Mouse (Mus musculus) CH12.LX (cell line): Measurements from ENCODE around the gene Pald1. TPM values are rescaled to one million over a fixed set of nuclear protein-coding genes. Genes with fewer than 3 reads are reported as not detected.

Source experiments
- DNase-seq: peaks from one replicate; pipeline ENCODE4 v3.0.0-alpha.2; 2013; ENCODE audit errors: extremely low read depth
- H3K27ac ChIP-seq: 2 replicates; pipeline ENCODE4 v1.5.1; 2012; ENCODE audit warnings: low read depth, mild to moderate bottlenecking, control low read depth, moderate library complexity; ENCODE audit not compliant: insufficient read depth
- H3K27me3 ChIP-seq: replicated peaks from 2 replicates; pipeline ENCODE3; 2012; ENCODE audit warnings: inconsistent platforms
- H3K36me3 ChIP-seq, 2 experiments: replicated peaks in 1 of 2; 2 replicates each; pipeline versions ENCODE3 to v1.6.1; 2012; ENCODE audit warnings: inconsistent platforms in 1 of 2, low read length in 1 of 2, mild to moderate bottlenecking in 1 of 2, mixed read lengths in 1 of 2, moderate library complexity in 1 of 2; ENCODE audit not compliant: control insufficient read depth in 1 of 2, insufficient read depth in 1 of 2
- H3K4me1 ChIP-seq, 2 experiments: 2 replicates each; pipeline ENCODE4 v1.6.1; 2012; ENCODE audit warnings: inconsistent platforms in 1 of 2, moderate library complexity in 1 of 2; ENCODE audit not compliant: insufficient read depth in 2 of 2, control insufficient read depth in 1 of 2
- H3K4me2 ChIP-seq: 2 replicates; pipeline ENCODE4 v1.6.1; 2012; ENCODE audit warnings: low read depth, mild to moderate bottlenecking, control low read depth; ENCODE audit not compliant: poor library complexity, insufficient read depth, severe bottlenecking
- H3K4me3 ChIP-seq, 3 experiments: fragments of 150-350 bp in 1 of 3; sonication (generic) in 1 of 3; replicated peaks in 1 of 3; 2 replicates each; pipeline versions ENCODE3 to v1.5.1; 2011 to 2012; ENCODE audit warnings: low read depth in 2 of 3, low read length in 2 of 3, mild to moderate bottlenecking in 2 of 3, moderate library complexity in 2 of 3, control low read depth in 1 of 3, improper control_type of control experiment in 1 of 3, inconsistent platforms in 1 of 3, mixed read lengths in 1 of 3; ENCODE audit not compliant: poor library complexity in 1 of 3
- H3K79me2 ChIP-seq: replicated peaks from 2 replicates; pipeline ENCODE4 v1.6.1; 2012; ENCODE audit warnings: mild to moderate bottlenecking, moderate library complexity; ENCODE audit not compliant: control insufficient read depth, poor library complexity, insufficient read depth, severe bottlenecking; ENCODE audit errors: extremely low read depth
- H3K9ac ChIP-seq: 2 replicates; pipeline ENCODE4 v1.6.1; 2012; ENCODE audit warnings: low read depth, mild to moderate bottlenecking, control low read depth, moderate library complexity; ENCODE audit not compliant: insufficient read depth
- H3K9me3 ChIP-seq: replicated peaks from 2 replicates; pipeline ENCODE3; 2012; ENCODE audit warnings: low read length, inconsistent platforms, mixed read lengths
- CTCF ChIP-seq, 2 experiments: IDR thresholded peaks in 1 of 2; conservative IDR thresholded peaks in 1 of 2; 2 replicates each; pipeline ENCODE4 v1.5.1; 2011 to 2012; ENCODE audit warnings: low read depth in 2 of 2, low read length in 2 of 2, improper control_type of control experiment in 1 of 2, inconsistent platforms in 1 of 2, mild to moderate bottlenecking in 1 of 2, moderate library complexity in 1 of 2
- E2F4 ChIP-seq: IDR thresholded peaks from 2 replicates; pipeline ENCODE4 v1.6.1; 2011; ENCODE audit warnings: low read depth, low read length, improper control_type of control experiment; ENCODE audit not compliant: insufficient replicate concordance
- EP300 ChIP-seq: IDR thresholded peaks from 2 replicates; pipeline ENCODE4 v1.6.1; 2011; ENCODE audit warnings: low read length, improper control_type of control experiment
- HCFC1 ChIP-seq: IDR thresholded peaks from 2 replicates; pipeline ENCODE4 v1.6.1; 2012; ENCODE audit warnings: low read depth, mild to moderate bottlenecking, inconsistent platforms, low read length, improper control_type of control experiment
- JUN ChIP-seq: IDR thresholded peaks from 2 replicates; pipeline ENCODE4 v1.6.1; 2011; ENCODE audit warnings: low read depth, mild to moderate bottlenecking, low read length, improper control_type of control experiment, moderate library complexity; ENCODE audit not compliant: insufficient read depth
- KAT2A ChIP-seq: IDR thresholded peaks from 2 replicates; pipeline ENCODE4 v1.6.1; 2012; ENCODE audit warnings: low read length, improper control_type of control experiment, inconsistent platforms; ENCODE audit not compliant: insufficient replicate concordance
- MAX ChIP-seq: IDR thresholded peaks from 2 replicates; pipeline ENCODE4 v1.6.1; 2011; ENCODE audit warnings: low read length, improper control_type of control experiment
- MEF2A ChIP-seq: IDR thresholded peaks from 2 replicates; pipeline ENCODE4 v1.6.1; 2014; ENCODE audit warnings: low read depth, mild to moderate bottlenecking, inconsistent platforms, low read length, improper control_type of control experiment, borderline replicate concordance
- MXI1 ChIP-seq: IDR thresholded peaks from 2 replicates; pipeline ENCODE4 v1.6.1; 2011; ENCODE audit warnings: mild to moderate bottlenecking, low read depth, low read length, improper control_type of control experiment
- MYC ChIP-seq: IDR thresholded peaks from 2 replicates; pipeline ENCODE4 v1.6.1; 2011; ENCODE audit warnings: low read depth, mild to moderate bottlenecking, improper control_type of control experiment, low read length
- NELFE ChIP-seq: IDR thresholded peaks from 2 replicates; pipeline ENCODE4 v1.6.1; 2011; ENCODE audit warnings: low read depth, low read length, improper control_type of control experiment
- NRF1 ChIP-seq: IDR thresholded peaks from 2 replicates; pipeline ENCODE4 v1.6.1; 2014; ENCODE audit warnings: low read depth, mild to moderate bottlenecking, inconsistent platforms, low read length, improper control_type of control experiment, moderate library complexity
- PAX5 ChIP-seq: IDR thresholded peaks from 2 replicates; pipeline ENCODE4 v1.6.1; 2012; ENCODE audit warnings: low read length, inconsistent platforms, mixed read lengths
- POLR2A ChIP-seq: IDR thresholded peaks from 2 replicates; pipeline ENCODE4 v1.6.1; 2011; ENCODE audit warnings: low read depth, mild to moderate bottlenecking, improper control_type of control experiment, low read length
- RAD21 ChIP-seq: IDR thresholded peaks from 2 replicates; pipeline ENCODE4 v1.6.1; 2011; ENCODE audit warnings: low read depth, mild to moderate bottlenecking, low read length, improper control_type of control experiment, moderate library complexity
- RCOR1 ChIP-seq: conservative IDR thresholded peaks from 2 replicates; pipeline ENCODE4 v1.6.1; 2012; ENCODE audit warnings: low read depth, mild to moderate bottlenecking, inconsistent platforms, low read length, improper control_type of control experiment
- SMC3 ChIP-seq: IDR thresholded peaks from 2 replicates; pipeline ENCODE4 v1.6.1; 2011; ENCODE audit warnings: low read depth, low read length, improper control_type of control experiment
- TBP ChIP-seq: conservative IDR thresholded peaks from 2 replicates; pipeline ENCODE4 v1.6.1; 2011; ENCODE audit warnings: low read depth, low read length, improper control_type of control experiment
- TCF12 ChIP-seq: IDR thresholded peaks from 2 replicates; pipeline ENCODE4 v1.6.1; 2014; ENCODE audit warnings: low read depth, mild to moderate bottlenecking, inconsistent platforms, low read length, improper control_type of control experiment
- UBTF ChIP-seq: IDR thresholded peaks from 2 replicates; pipeline ENCODE4 v1.6.1; 2012; ENCODE audit warnings: low read depth, mild to moderate bottlenecking, inconsistent platforms, low read length, improper control_type of control experiment, moderate library complexity
- USF1 ChIP-seq: IDR thresholded peaks from 2 replicates; pipeline ENCODE4 v1.6.1; 2014; ENCODE audit warnings: low read depth, mild to moderate bottlenecking, inconsistent platforms, low read length, improper control_type of control experiment
- ZC3H11A ChIP-seq: IDR thresholded peaks from 2 replicates; pipeline ENCODE4 v1.6.1; 2012; ENCODE audit warnings: low read depth, mild to moderate bottlenecking, inconsistent platforms, low read length, improper control_type of control experiment
- dilution Hi-C: fragments of 300-500 bp; cut with MboI; formaldehyde crosslinking; loops from 2 replicates; pipeline ENCODE4 v1.14.3; 2020; ENCODE audit warnings: low sequenced_read_pairs; ENCODE audit not compliant: extremely low pct_unique_long_range_greater_than_20kb, extremely low pct_ligation_motif_present
- in situ Hi-C: fragments of 300-500 bp; cut with MboI; formaldehyde crosslinking; loops from 3 replicates; pipeline ENCODE4 v1.14.3; 2019; ENCODE audit warnings: low sequenced_read_pairs, low pct_ligation_motif_present, low pct_unique_long_range_greater_than_20kb, mixed read lengths
- polyA plus RNA-seq: library from polyadenylated mRNA; unstranded; fragments of >175 nt; gene quantifications from 2 replicates; pipeline ENCODE4 v1.2.1, GENCODE M21; 2012; ENCODE audit warnings: low read depth; ENCODE audit not compliant: insufficient read length
- total RNA-seq, 2 experiments: library from RNA; depleted of rRNA; stranded (reverse); fragments of 300-350 nt in 1 of 2; fragments of >200 nt in 1 of 2; gene quantifications; 2 replicates each; pipeline ENCODE4 v1.2.3; 2012 to 2014

Pald1 gene
- total and polyA plus RNA-seq, 3 experiments, result 1.5 to 2.0 (median 1.5) TPM

DNA sequence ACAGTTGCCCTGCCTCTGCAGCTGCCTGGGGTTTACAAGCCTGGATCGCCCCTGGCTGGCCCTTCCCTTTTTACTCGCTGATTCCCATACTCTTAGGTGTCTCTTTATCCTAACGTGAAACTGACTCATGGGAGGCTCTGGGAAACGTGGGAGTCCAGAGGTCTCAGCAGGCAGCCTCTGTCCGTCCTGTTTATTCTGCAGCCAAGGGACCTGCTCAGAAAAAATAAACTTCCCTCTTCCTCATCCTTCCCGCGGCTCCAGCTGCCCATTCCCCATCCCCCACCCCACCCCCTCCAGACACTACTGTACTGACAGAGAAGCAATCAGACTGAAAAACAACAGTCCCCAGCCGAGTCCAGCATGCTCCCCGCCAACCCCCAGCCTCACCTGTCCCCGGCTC is 37.0 kb downstream of the Pald1 start:
- H3K79me2 ChIP-seq, result no peaks in the 10 kb centered on the region
- H3K4me3 ChIP-seq, result no peak overlapping the region
- DNase-seq, result no peak
- dilution Hi-C loops (no loop called here), in situ Hi-C loops (loop anchor here (25.0 kb wide), 1 partner anchor 316 kb away; no protein-coding TSS in a partner anchor)
- no peaks in the 10 kb centered on the region for H3K27me3 ChIP-seq
- H3K4me2 ChIP-seq, result no peak overlapping the region
- H3K27ac ChIP-seq, result no peak overlapping the region
- peaks cover 7% of the 10 kb centered on the region for H3K9me3 ChIP-seq
- H3K36me3 ChIP-seq, result peaks cover 0 to 11% of the 10 kb centered on the region in 2 experiments
- TF ChIP-seq ZC3H11A (no peak), PAX5 (no peak), USF1 (no peak), TCF12 (no peak)
- H3K9ac ChIP-seq, result no peak overlapping the region
- H3K4me1 ChIP-seq, result peaks cover 5 to 14% of the 10 kb centered on the region in 2 experiments; a peak in 3 of 4 replicates

DNA sequence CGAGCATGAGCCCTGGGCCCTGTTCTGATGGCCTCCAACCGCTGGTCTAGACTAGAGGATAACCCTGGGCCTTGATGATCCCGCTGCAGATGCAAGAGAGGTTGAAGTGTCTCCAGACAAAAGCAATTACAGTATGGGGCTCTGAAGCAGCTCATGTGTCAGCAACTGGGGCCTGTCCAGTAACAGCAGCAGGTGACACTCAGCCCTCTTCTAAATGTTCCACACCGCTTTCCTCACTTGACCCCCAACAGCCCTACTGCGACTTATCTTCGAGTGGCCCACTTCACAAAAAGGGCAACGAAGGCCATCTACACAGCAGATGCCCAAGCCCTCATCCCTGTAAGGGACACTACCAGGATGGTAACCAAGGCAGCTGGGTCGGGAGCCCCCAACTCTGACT is 38.2 kb downstream of the Pald1 start:
- peaks cover 7% of the 10 kb centered on the region for H3K9me3 ChIP-seq
- TF ChIP-seq MAX, result no peak
- TF ChIP-seq USF1, result no peak
- no peak for TF ChIP-seq E2F4
- no peak for TF ChIP-seq POLR2A
- TF ChIP-seq PAX5, result no peak
- no peak for TF ChIP-seq MYC
- no peak for TF ChIP-seq RCOR1
- no peak for TF ChIP-seq KAT2A
- no peak for TF ChIP-seq CTCF (conservative IDR thresholded peaks at IDR 0.05 in 1 of 2, IDR thresholded peaks at IDR 0.05 in 1 of 2; ENCODE audit: low read depth in 2 of 2, low read length in 2 of 2)
- no peak for TF ChIP-seq EP300
- TF ChIP-seq, all 38 proteins: peak for 0
- Histone ChIP-seq H3K4me3 (no peak overlapping the region), H3K4me2 (no peak overlapping the region), H3K4me1 (peaks cover 5 to 8% of the 10 kb centered on the region in 2 experiments; a peak in 3 of 4 replicates), H3K79me2 (no peaks in the 10 kb centered on the region), H3K27me3 (no peaks in the 10 kb centered on the region), H3K9ac (no peak overlapping the region), H3K27ac (no peak overlapping the region), H3K36me3 (peaks cover 0 to 13% of the 10 kb centered on the region in 2 experiments)
- dilution Hi-C loops, result no loop called here
- in situ Hi-C loops, result loop anchor here (25.0 kb wide), 1 partner anchor 317 kb away; no protein-coding TSS in a partner anchor
- no peak for DNase-seq

DNA sequence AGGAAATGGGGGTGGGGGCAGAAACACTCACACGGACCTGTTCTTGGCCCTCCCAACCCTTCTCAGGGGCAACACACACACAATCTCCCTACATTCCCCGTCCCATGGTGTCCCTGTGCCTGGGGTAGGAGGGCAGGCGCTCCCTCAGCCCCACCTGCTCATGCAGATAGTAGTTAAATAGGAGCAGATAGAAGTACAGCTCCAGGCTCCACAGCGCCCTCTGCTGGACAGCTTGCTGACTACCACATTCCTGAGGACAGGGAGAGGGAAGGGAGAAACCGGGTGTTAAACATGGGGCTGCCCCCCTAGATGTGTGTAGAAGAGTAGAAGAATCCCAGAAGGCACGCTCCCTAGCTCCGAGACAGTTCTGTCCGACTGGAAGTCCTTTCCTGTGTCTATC is 39.4 kb downstream of the Pald1 start:
- H3K27ac ChIP-seq, result no peak overlapping the region
- in situ Hi-C loops, result loop anchor here (25.0 kb wide), 1 partner anchor 318 kb away; no protein-coding TSS in a partner anchor
- H3K27me3 ChIP-seq, result no peaks in the 10 kb centered on the region
- no peak overlapping the region for H3K4me3 ChIP-seq
- peaks cover under 1% of the 10 kb centered on the region for H3K9me3 ChIP-seq
- H3K4me1 ChIP-seq, result peaks cover 5 to 8% of the 10 kb centered on the region in 2 experiments; a peak in 3 of 4 replicates
- peaks cover 0 to 8% of the 10 kb centered on the region in 2 experiments for H3K36me3 ChIP-seq
- no peak overlapping the region; the same call in 1 of the 2 replicates for H3K4me2 ChIP-seq
- TF ChIP-seq POLR2A (no peak), MEF2A (no peak), UBTF (no peak), SMC3 (peak; percentile 59), USF1 (no peak), TBP (no peak), JUN (no peak), NELFE (no peak), TCF12 (no peak), CTCF (conservative IDR thresholded peaks at IDR 0.05 in 1 of 2, IDR thresholded peaks at IDR 0.05 in 1 of 2; ENCODE audit: low read depth in 2 of 2, low read length in 2 of 2) (peak; percentile 79 to 84), RAD21 (peak; percentile 40), NRF1 (no peak), MXI1 (no peak), HCFC1 (no peak), ZC3H11A (no peak)
- H3K9ac ChIP-seq, result no peak overlapping the region
- peak; percentile 64 for DNase-seq
- dilution Hi-C loops, result no loop called here
- H3K79me2 ChIP-seq, result no peaks in the 10 kb centered on the region
